Mouse (Mus musculus): ENCODE results near the gene Kcna7.

Kcna7 gene

DNA sequence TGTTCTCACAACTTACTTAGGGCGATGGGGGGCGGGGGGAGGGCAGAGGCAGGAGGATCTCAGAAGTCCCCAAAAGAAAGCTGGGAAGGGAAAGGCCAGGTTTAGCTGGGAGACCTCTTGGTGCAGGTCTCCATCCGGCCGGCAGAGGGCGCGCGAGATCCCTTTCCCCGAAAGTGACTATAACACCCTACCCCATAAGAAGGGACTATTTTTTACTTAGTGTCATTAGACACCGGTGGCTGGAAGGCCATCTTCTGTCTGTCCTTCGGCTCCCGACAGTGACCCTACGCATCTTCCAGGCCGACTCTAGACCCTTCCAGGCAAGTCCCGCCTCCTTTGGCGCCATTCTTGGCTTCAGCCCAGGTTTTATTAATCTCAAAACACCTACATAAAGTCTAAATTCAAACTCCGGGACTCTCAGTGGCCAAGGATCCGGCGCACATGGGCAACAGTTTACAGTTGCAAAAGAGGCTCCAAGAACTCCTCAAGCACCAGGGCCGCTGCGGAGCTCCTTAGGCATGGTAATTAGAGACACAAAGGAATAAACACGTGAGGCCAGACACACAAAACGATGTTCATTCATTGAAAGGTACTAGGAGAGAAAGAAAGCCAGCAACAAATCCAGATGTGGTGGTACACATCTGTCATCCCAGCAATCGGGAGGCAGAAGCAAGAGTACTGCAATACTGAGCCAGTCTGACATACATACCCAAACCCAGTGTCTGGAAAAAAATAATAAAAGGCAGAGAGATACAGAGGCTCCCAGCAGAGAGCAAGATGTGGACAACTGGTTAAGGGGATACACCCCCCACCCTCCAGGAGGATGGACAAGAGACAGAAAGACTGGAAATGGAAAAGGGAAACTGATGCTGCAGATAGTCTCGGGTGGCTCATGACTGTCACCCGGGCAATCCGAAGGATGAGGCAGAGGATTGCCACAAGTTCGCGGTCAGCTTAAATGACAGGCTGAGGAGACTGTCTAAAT is at the start of gene Kcna7:
Gene Kcna7 (plus strand): TSS at position 563 of the 985 bp plus-strand sequence.
- WGBS, result 10% methylated on average over 28 of the region's 28 CpGs

DNA sequence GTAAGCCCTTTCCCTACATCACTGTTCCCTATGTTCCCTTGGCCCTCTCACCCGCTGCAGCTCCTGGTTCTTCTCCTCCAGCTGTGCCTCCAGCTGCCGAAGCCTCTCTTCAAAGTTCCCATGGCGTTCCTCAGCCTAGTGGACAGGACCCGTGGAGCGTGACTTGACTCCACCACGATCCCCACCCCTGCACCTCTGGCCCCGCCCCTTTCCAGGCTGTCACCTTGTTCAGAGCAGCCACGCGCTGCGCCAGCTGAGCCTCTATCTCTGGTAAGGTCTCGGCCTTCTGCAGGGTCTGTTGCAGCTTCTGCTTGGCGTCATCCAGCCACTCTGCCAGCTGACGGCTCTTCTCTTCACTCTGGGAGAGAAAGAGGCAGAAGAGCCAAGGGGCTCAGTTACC is 49.4 kb upstream of the Kcna7 start:
- 69% methylated on average over 13 of the region's 13 CpGs for WGBS

GRCm38 (mm10) chr7:45359081-45359480 is 46.4 kb upstream of the Kcna7 start:
- WGBS, result 71% methylated on average over 11 of the region's 11 CpGs

DNA sequence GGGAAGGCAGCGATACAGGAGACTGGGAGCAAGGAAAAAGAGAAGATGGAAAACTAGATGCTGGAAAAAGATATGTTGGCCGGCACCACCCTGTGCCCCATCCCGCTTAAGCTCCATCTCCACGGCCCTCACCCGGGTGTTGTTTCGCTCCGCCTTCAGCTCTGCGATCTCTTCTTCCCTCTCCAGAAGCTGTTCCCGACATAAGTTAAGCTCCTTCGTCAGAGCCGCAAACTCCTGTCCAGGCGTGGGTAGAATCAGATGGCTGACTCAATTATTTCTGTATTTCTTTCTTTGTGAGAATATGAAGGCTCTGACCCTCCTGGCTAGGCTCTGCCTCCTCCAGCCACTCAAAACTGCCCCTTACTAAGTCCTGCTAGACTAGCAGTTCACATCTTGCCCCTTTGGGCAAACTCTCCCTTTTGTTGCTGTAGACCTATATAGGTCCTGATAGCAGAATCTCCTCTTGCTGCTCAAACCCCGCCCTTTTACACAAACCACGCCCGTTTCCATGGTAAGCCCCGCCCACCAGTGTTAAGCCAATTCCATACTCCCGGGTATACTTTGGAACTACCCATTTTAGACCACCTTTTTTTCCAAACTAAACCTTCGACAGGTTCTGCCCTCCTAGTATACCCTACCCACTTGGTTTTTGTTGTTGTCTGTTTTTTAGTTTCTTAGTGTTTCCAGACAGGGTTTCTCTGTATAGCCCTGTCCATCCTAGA is 44.9 kb upstream of the Kcna7 start:
- 46% methylated on average over 18 of the region's 18 CpGs for WGBS

GRCm38 (mm10) chr7:45361243-45361804 is 44.1 kb upstream of the Kcna7 start:
- under 1% methylated on average over 43 of the region's 43 CpGs for WGBS

GRCm38 (mm10) chr7:45362801-45363200 is 42.7 kb upstream of the Kcna7 start:
- 19% methylated on average over 13 of the region's 13 CpGs for WGBS

DNA sequence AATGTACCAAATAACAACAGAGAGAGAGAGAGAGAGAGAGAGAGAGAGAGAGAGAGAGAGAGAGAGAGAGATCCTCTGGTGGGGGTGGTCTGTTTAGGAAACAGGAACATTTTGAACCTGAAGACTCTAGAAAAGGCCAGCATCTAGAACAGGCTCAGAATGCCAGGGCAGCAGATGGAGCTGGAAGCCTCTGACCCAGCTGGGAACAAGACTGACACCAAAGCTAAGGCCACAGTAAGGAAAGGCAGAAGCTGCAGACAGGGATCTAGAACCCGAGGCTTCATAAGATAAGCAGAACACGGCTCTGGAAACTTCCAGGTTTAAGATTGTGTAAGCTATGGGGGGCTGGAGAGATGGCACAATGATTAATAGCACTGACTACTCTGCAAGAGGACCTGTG is 41.5 kb upstream of the Kcna7 start:
- WGBS, result 77% methylated on average over 2 of the region's 2 CpGs

DNA sequence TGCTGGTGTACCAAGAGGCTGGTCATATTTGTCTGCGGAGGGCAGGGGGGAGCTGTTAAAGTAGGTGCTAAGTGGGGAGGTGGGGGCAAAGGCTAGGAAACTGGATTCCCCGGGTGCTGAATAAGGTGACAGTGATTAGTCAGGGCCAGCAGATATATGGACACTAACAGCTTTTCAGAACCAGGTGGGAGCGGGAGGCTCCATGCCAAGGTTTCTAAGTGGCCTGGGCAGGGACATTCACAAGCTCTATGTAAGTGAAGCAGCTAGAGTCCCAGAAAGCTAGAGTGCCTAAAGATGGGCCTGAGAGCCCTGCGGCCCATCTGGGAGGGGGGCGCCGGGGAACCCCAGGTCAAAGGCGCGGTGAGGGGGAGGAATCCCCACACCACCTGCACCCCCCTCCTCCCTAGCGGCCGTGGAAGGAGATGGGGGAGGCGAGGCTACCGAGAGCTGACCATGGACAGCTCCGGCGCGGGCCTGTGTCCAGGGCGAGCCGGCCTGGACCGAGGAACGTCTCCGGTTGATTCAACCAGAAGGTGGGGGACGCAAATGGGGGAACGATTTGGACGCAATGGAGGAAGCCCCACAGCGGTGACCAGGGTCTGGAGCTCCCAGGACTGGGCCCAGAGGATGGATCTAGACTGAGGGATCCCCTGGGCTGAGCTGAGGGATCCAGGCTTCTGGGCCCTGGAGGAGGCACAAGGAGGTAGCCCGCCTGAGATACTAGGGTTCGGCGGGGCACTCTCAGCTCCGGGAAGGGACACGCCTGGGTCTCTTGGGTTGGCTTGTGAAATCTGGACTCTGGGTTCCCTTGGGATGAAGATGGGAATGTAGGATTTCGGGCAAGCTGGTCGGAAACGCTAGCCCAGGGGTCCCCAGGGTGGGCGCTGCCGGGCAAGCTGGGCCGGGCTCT is 39.5 kb upstream of the Kcna7 start:
- whole genome bisulfite sequencing, result 3% methylated on average over 35 of the region's 35 CpGs

- 1% methylated on average over 25 of the region's 26 CpGs for WGBS
These were observed 38.8 kb upstream of the Kcna7 start, which contains the start of gene Ppfia3 for GRCm38 (mm10) chr7:45366652-45367019. Ppfia3 (minus strand) TSS chr7:45367019.

GRCm38 (mm10) chr7:45367020-45367880 is 38.2 kb upstream of the Kcna7 start:
- under 1% methylated on average over 70 of the region's 70 CpGs for WGBS

- WGBS, result 47% methylated on average over 15 of the region's 15 CpGs
These were observed 37.3 kb upstream of the Kcna7 start for GRCm38 (mm10) chr7:45368178-45368577.

GRCm38 (mm10) chr7:45369022-45369745 is 36.3 kb upstream of the Kcna7 start:
- 59% methylated on average over 16 of the region's 16 CpGs for WGBS

- 4% methylated on average over 51 of the region's 52 CpGs for WGBS
These were observed 35.5 kb upstream of the Kcna7 start for GRCm38 (mm10) chr7:45369836-45370474.

- WGBS, result 10% methylated on average over 28 of the region's 28 CpGs
These were observed 34.8 kb upstream of the Kcna7 start, which contains the start of gene Lin7b for GRCm38 (mm10) chr7:45370475-45371311. Lin7b (minus strand) TSS chr7:45370583.

GRCm38 (mm10) chr7:45372371-45372770 is 33.1 kb upstream of the Kcna7 start:
- 81% methylated on average over 5 of the region's 5 CpGs for WGBS

- 89% methylated on average over 8 of the region's 8 CpGs for WGBS
These were observed 30.8 kb upstream of the Kcna7 start for GRCm38 (mm10) chr7:45374620-45375019.

GRCm38 (mm10) chr7:45376057-45376456 is 29.4 kb upstream of the Kcna7 start:
- 39% methylated on average over 1 of the region's 1 CpGs for WGBS

DNA sequence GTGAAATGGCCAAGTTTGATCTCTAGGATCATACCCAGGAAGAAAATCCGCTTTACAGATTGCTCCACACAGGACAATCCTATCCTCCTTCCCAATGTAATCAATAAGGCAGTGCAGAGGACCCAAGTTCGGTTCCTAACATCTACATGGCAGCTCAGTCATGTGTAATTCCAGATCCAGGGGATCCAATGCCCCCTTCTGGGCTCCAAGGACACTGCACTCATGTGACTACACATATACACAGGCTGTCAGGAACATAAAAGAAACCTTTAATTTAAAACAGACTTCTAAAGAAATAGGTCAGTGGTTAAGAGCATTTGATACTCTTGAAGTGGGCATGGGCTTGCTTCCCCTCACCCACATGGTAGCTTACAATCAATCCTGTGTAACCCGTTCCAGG is 19.4 kb upstream of the Kcna7 start:
- WGBS, result 92% methylated on average over 3 of the region's 3 CpGs
